Mouse (Mus musculus) spleen, postnatal 10 days (tissue): ENCODE measurements around the gene Lrrc49.

Source experiments
- DNase-seq, 2 experiments: peaks; one replicate each; pipeline ENCODE4 v3.0.0; 2021 to 2022; ENCODE audit warnings: low spot score in 2 of 2

Lrrc49 gene

GRCm38 (mm10) chr9:60529348-60530243, 158.4 kb downstream of the Lrrc49 start:
- no peak for DNase-seq

GRCm38 (mm10) chr9:60528269-60528668, 159.7 kb downstream of the Lrrc49 start:
- no peak for DNase-seq

GRCm38 (mm10) chr9:60527836-60528235, 160.1 kb downstream of the Lrrc49 start:
- no peak for DNase-seq

- DNase-seq = no peak
Measured at GRCm38 (mm10) chr9:60527051-60527450, 160.9 kb downstream of the Lrrc49 start.

- no peak for DNase-seq
Measured at GRCm38 (mm10) chr9:60526195-60526594, 161.8 kb downstream of the Lrrc49 start.

GRCm38 (mm10) chr9:60521806-60522264, 166.1 kb downstream of the Lrrc49 start, which contains the start of gene Thsd4:
Thsd4 (minus strand) TSS chr9:60522046.
- peak; percentile 28 to 52 for DNase-seq

GRCm38 (mm10) chr9:60521143-60521542, 166.8 kb downstream of the Lrrc49 start:
- no peak for DNase-seq

- no peak for DNase-seq
Measured at GRCm38 (mm10) chr9:60519601-60520000, 168.4 kb downstream of the Lrrc49 start.
